Comparison of ENCODE assay signal across 21 mouse cellular contexts in the genomic region with DNA sequence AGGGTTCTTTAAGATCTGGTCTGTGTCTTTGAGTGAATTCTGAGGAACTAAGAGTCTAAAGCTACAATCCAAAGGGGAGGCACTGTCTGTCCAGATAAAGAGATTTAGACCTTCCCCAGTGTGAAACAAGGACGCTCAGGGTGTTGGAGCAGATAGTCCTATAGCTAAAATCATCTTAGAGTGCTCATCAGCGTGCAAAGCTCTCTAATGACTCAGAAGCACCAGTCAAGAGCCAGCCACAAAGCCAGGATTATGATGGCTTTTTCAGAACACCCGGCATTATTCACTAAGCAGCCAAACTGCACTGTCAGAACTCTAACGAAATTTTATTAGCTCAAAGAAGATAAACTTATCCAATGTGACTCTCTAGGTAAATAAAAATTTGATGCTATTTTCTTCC.
DNase-seq lines count a peak whose midpoint lies in the region; ATAC-seq and TF ChIP-seq lines count a peak whose summit lies in the region.
"Had no signal": no experiment of that assay in that cellular context is flagged by ENCODE, and none has a peak within 500 bp of the region (broad histone marks: within the 10 kb centered on the region; RNA-seq: fewer than 3 reads in every experiment).

No protein-coding gene starts in this region.

- no peak overlapping the region for H3K4me2 ChIP-seq in forebrain, postnatal 0 days (ENCODE audit: low read depth)
- no peak overlapping the region for H3K4me2 ChIP-seq in forebrain, embryonic 14.5 days (ENCODE audit: low read length)
- H3K4me2 ChIP-seq: embryonic facial prominence, embryonic 15.5 days; forebrain, embryonic 15.5 days; heart, embryonic 12.5 days; hindbrain, embryonic 12.5 days had no signal

- DNase-seq in forebrain, postnatal 0 days = peak; percentile 13
- DNase-seq in forebrain, embryonic 14.5 days (ENCODE audit: low spot score) = no peak
- DNase-seq in left cerebral cortex, adult 2 months (ENCODE audit: extremely low spot score in 1 of 2, low spot score in 2 of 2) = no peak
- DNase-seq in left cerebral cortex, postnatal 14 days (ENCODE audit: low spot score in 2 of 2) = no peak
- peak; percentile 18 for DNase-seq in Muller cell, postnatal 12 days (ENCODE audit: inconsistent ontology term)
- peak; percentile 18 for DNase-seq in retina, embryonic 14.5 days (ENCODE audit: low spot score)
- DNase-seq in heart, postnatal 14 days = no peak
- no peak for DNase-seq in neural tube, embryonic 10.5 days (ENCODE audit: extremely low spot score, low spot score)
- DNase-seq: adrenal gland, adult 8-10 months; cerebellum, adult 18-20 months; gastrocnemius, adult 2 months; gastrocnemius, postnatal 25 days; heart, postnatal 36 days had no signal

- 24% methylated on average over 4 of the region's 4 CpGs for WGBS in forebrain, postnatal 0 days
- 22% methylated on average over 4 of the region's 4 CpGs for WGBS in forebrain, embryonic 14.5 days

- no peaks in the 10 kb centered on the region for H3K36me3 ChIP-seq in forebrain, postnatal 0 days (ENCODE audit: insufficient read depth)
- H3K36me3 ChIP-seq in forebrain, embryonic 14.5 days (ENCODE audit: control insufficient read depth, insufficient read depth, low read length) = no peaks in the 10 kb centered on the region
- H3K36me3 ChIP-seq: embryonic facial prominence, embryonic 15.5 days; forebrain, embryonic 10.5 days; forebrain, embryonic 15.5 days; heart, embryonic 12.5 days; hindbrain, embryonic 12.5 days had no signal

- intact Hi-C loops in left cerebral cortex, adult 2 months (cut with DNase I) = no loop called here
- intact Hi-C loops in left cerebral cortex, postnatal 14 days (cut with DNase I) = no loop called here
- intact Hi-C loops in heart, postnatal 14 days (cut with DNase I) = no loop called here

- no peak overlapping the region for H3K27ac ChIP-seq in forebrain, postnatal 0 days (ENCODE audit: low read depth, low read length)
- H3K27ac ChIP-seq in forebrain, embryonic 14.5 days (ENCODE audit: low read depth, low read length) = no peak overlapping the region
- H3K27ac ChIP-seq in left cerebral cortex, adult 2 months = peak overlapping the region; percentile 38
- H3K27ac ChIP-seq: embryonic facial prominence, embryonic 15.5 days; forebrain, embryonic 10.5 days; forebrain, embryonic 15.5 days; gastrocnemius, adult 2 months; hindbrain, embryonic 12.5 days had no signal

- no peak overlapping the region for H3K9ac ChIP-seq in forebrain, postnatal 0 days
- no peak overlapping the region for H3K9ac ChIP-seq in forebrain, embryonic 14.5 days (ENCODE audit: low read length)
- H3K9ac ChIP-seq: embryonic facial prominence, embryonic 15.5 days; forebrain, embryonic 15.5 days; heart, embryonic 12.5 days; hindbrain, embryonic 12.5 days had no signal

- H3K4me1 ChIP-seq in forebrain, postnatal 0 days (ENCODE audit: insufficient read depth) = no peaks in the 10 kb centered on the region
- no peaks in the 10 kb centered on the region for H3K4me1 ChIP-seq in forebrain, embryonic 14.5 days (ENCODE audit: control insufficient read depth, insufficient read depth, low read length)
- H3K4me1 ChIP-seq: embryonic facial prominence, embryonic 15.5 days; forebrain, embryonic 10.5 days; forebrain, embryonic 15.5 days; heart, embryonic 12.5 days; hindbrain, embryonic 12.5 days had no signal

- no peaks in the 10 kb centered on the region for H3K27me3 ChIP-seq in forebrain, postnatal 0 days (ENCODE audit: insufficient read depth, low read length)
- no peaks in the 10 kb centered on the region for H3K27me3 ChIP-seq in forebrain, embryonic 14.5 days (replicated peaks; ENCODE audit: control insufficient read depth, insufficient read depth, low read length)
- H3K27me3 ChIP-seq: CH12.LX; embryonic facial prominence, embryonic 15.5 days; forebrain, embryonic 15.5 days; heart, embryonic 12.5 days; hindbrain, embryonic 12.5 days had no signal

- no peaks in the 10 kb centered on the region for H3K9me3 ChIP-seq in forebrain, postnatal 0 days (ENCODE audit: low read length)
- no peaks in the 10 kb centered on the region for H3K9me3 ChIP-seq in forebrain, embryonic 14.5 days (replicated peaks; ENCODE audit: control insufficient read depth, low read length)
- H3K9me3 ChIP-seq: embryonic facial prominence, embryonic 15.5 days; forebrain, embryonic 10.5 days; forebrain, embryonic 15.5 days; heart, embryonic 12.5 days; hindbrain, embryonic 12.5 days had no signal

- ATAC-seq in forebrain, postnatal 0 days = no peak
- ATAC-seq in forebrain, embryonic 14.5 days = no peak
- ATAC-seq: forebrain, embryonic 15.5 days; hindbrain, embryonic 16.5 days had no signal

- H3K4me3 ChIP-seq in forebrain, postnatal 0 days (ENCODE audit: low read depth, low read length) = no peak overlapping the region
- no peak overlapping the region for H3K4me3 ChIP-seq in forebrain, embryonic 14.5 days (ENCODE audit: low read depth, low read length)
- H3K4me3 ChIP-seq in left cerebral cortex, adult 2 months = no peak overlapping the region
- H3K4me3 ChIP-seq: embryonic facial prominence, embryonic 15.5 days; erythroblast, embryonic 14.5 days; forebrain, embryonic 10.5 days; forebrain, embryonic 15.5 days; gastrocnemius, adult 2 months; heart, embryonic 12.5 days; hindbrain, embryonic 12.5 days had no signal

- TF ChIP-seq CTCF in forebrain, postnatal 0 days (IDR thresholded peaks at IDR 0.05; ENCODE audit: low read depth) = no peak
- TF ChIP-seq CTCF in left cerebral cortex, adult 2 months (IDR thresholded peaks at IDR 0.05) = no peak

Comparison
In these comparisons a context has a peak if more than half of its experiments do, and no peak if none do; other contexts are left out.
1. DNase-seq: peak in forebrain, postnatal 0 days (single experiment), Muller cell, postnatal 12 days (single experiment) and retina, embryonic 14.5 days (single experiment); none in forebrain, embryonic 14.5 days (single experiment), left cerebral cortex, adult 2 months (0 of 2), left cerebral cortex, postnatal 14 days (0 of 2), heart, postnatal 14 days (0 of 2) and neural tube, embryonic 10.5 days (single experiment).